Mouse (Mus musculus) cortical plate, adult 2 months (tissue): ENCODE measurements around the gene Ltbp2.

Source experiments
- CTCF ChIP-seq: fragments of 200-500 bp; IDR thresholded peaks from 2 replicates; pipeline ENCODE4 v1.5.1; 2011; ENCODE audit warnings: mild to moderate bottlenecking, control low read depth, low read length; ENCODE audit not compliant: insufficient read depth; ENCODE audit errors: extremely low read depth
- POLR2A ChIP-seq: fragments of 200-500 bp; IDR thresholded peaks from 2 replicates; pipeline ENCODE4 v1.6.1; 2011; ENCODE audit warnings: mild to moderate bottlenecking, low read length, control low read depth; ENCODE audit not compliant: insufficient read depth; ENCODE audit errors: extremely low read depth

- no peak for TF ChIP-seq POLR2A
- TF ChIP-seq CTCF: no peak
These were observed 35.6 kb downstream of the Ltbp2 start for GRCm38 (mm10) chr12:84840734-84841133.
